Mouse (Mus musculus): Measurements from ENCODE around the gene Kcnc1.

- TF ChIP-seq EP300 (optimal IDR thresholded peaks at IDR 0.05) (no peak), CTCF (IDR thresholded peaks at IDR 0.05; ENCODE audit: low read depth) (no peak)
Observed at GRCm38 (mm10) chr7:46469542-46469941, 73.2 kb downstream of the Kcnc1 start.
